Mouse (Mus musculus) frontal cortex, adult (tissue): ENCODE data around the gene Hid1.
A peak's percentile ranks its signal among the peaks of the same experiment; 100 is the strongest.

Source experiments
- ATAC-seq: cut with Nextera tagmentation; 2 replicates; pipeline ENCODE4 v1.9.2; 2017; ENCODE audit warnings: mild to moderate bottlenecking, moderate library complexity, mixed read lengths; ENCODE audit not compliant: low TSS enrichment

Hid1 gene

DNA sequence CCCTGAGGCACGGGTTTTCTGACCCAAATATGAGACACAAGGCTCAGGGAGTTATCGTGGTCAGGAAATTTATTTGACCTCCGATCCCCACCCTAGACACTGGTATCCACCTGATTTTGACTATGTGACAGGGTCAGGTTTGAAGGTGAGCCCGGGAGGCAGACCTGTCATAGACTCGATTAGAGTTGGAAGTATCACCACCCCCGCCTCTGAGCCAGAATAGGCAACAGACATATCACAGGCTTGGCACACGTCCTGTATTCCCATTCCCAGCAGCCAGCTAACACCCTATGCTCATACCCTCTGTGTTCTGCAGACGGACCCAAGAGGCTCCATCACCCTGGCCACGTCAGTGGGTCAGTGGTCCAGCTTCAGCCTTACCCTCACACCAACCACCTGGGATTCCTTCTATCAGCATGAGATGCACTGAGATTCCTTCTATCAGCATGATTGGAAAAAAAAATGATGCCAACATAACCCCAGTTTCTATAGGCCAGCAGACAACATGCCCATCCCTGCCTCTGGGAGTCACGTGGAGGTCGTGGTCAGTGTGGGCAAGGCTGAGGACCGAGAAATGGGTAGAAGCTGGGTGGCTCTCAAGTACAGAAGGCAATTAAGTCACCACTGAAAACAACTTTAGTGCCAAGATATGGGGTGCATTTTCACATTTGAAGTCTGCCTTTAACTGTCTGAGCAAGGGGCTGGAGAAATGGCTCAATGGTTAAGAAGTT is 7.3 kb upstream of the Hid1 start:
- ATAC-seq: peak; percentile 66; the same call in 1 of the 2 replicates

DNA sequence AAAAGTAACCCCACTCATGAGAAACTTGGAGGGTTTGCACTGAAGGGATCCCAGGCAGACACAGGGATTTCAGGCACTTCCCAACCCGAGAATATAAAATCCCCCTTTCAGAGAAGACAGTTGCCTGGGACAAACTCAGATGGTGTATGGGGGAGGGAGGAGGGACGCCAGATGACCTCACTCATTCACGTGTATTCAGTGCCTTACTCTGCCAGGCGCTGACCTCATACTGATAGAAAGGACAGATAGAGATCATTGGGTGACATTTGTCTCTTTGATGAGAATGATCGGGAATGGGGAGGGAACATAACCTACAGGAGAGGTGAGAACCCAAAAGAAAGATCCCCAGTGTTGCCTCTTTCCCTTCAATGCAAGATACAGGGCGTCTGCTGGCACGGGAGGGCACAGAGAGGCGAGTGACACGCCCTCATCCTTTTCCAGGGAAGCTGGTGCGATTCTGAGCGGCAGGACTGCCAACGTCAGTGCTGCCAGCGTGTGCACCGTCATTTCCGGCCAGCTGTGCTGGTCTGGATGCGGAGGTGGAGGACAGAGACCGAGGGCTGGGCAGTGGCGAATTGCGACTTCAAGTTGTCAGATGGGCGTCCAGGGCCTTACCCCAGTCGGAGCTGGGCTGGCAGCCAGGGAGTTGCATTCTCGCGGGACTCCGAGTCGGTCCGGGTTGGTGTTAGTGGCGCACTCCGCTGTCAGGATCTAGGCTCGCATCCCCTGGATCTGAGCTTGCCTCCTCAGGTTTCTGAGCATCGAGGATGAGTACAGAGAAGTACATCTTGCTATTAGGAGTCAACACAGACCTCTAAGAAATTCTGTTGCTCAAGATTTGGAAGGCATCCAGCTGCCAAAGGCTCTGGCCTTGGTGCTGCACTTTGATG is 6.5 kb upstream of the Hid1 start:
- peak; percentile 72 for ATAC-seq

DNA sequence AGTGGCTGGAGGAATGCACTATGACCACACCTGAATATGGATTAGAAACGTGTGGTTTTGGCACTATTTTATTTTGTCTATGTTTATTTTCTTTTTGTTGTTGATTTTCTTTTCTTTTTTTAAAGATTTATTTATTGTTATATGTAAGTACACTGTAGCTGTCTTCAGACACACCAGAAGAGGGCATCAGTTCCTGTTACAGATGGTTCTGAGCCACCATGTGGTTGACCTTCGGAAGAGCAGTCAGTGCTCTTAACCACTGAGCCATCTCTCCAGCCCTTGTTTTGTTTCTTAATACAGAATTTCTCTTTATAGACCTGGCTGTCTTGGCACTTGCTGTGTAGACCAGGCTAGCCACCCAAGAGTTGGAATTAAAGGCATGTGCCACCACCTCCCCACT is 5.2 kb upstream of the Hid1 start:
- no peak for ATAC-seq

DNA sequence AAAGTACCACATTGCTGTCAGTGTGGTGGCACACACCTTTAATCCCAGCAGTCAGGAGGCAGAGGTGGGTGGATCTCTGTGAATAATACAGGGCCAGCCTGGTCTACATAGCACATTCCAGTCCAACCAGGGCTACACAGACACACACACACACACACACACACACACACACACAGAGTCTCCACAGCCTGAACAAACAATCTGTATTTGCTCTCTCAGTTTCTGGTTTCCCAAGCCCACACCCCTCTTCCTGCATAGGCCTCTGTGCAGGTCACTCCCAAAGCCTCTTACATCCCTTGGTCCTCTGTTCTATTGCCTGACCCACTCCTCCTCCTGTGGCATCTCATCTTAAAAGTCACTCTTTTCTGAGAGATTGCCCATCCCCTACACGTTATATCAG is 4.5 kb upstream of the Hid1 start:
- no peak for ATAC-seq

DNA sequence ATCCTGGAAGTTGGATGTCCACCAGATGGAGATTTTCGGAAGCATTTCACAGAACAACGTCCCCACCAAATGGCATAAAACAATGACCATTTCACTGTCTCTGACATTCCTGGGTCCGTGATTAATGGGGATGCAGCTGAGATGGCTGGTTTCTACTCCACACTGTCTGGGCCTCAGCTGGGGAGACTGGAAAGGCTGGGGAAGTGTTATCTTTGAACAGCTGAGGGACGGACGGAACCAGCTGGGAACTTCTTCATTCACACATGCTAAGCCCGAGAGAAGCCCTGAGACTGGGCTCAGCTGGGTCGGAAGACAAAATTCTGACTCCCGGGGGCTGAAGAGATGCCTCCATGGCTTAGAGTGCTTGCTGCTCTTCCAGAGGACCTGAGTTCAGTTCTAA is 3.8 kb upstream of the Hid1 start:
- ATAC-seq: no peak

DNA sequence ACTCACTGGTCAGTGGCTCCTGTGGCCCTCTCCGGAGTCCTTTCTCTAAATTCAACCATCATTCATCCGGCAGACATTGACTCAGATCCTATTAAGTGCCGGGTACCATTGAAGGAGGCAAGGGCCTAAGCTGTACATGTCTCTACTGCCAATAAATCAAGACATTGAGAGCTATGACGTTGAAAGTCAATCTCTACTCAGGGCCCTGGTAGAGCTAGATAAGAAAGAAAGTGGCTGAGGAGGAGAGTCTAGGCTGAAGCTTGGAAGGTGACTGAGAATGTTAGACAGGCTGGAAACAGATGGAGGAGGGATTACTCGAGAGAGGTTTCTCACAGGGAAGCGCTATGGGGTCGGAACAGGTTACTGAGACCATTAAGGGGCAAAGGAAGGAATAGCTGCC is 2.8 kb upstream of the Hid1 start:
- no peak for ATAC-seq

DNA sequence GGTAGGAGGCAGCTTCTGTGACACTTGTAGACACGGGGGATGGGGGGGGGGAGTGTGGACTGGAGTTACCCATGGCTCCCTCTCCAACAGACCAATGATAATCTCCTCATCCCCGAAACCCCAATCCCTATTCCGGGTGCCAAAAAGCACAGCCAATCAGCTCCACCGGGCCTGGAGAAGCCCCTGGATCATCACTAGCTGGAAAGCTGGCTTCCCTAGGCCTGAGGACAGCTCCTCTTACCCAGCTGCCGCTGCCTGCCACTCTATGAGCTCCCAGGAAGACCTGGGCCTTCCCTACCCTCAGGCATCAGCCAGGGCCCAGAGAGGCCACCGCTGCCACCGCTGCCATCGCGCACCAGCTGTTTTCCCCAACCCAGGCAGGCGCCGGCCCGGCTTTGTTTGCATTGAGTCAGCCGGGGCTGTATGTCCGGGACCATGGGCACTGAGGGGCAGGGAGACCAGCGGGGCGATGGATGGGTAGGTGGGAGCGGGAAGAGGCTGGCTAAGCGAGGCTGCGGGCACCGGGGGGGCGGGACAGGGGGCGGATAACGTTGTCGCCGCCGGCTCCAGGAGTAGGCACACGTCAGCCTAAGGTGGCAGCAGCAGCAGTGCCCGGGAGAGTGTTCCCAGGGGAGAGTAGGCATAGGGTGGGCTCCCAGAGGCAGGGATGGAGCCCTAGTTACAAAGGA is 706 bp downstream of the Hid1 start:
- peak; percentile 68 for ATAC-seq

DNA sequence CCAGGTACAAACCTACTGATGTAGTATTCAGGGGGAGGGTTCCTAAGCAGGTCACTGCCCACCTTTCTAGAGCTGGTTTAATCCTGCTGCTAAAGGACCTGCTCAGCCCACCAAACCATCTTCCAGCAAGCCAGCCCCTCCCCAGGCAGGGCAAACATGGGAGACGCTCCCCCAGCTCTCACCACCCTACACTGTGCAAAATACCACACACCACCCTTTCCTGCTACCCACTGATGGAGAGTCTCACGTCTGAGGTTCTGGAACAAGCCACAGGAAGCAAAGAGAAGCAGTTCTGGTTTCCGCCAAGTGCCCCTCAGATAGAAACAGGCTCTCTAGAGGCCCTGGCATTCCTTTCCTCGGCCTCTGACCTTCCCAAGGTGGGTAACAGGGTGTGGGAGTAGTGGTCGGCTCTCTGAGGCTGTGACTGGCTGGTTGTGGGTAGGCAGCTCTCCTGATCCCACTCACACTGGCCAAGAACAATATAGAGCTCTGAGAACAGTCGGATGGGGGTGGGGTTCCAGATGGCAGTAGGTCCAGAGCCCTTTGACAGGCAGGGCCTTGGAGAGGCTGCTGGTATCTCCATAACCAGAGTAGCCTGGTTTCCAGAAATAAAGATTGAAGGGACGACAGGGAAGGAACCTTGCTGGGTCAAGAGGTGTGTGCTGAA is 1.4 kb downstream of the Hid1 start:
- no peak for ATAC-seq

DNA sequence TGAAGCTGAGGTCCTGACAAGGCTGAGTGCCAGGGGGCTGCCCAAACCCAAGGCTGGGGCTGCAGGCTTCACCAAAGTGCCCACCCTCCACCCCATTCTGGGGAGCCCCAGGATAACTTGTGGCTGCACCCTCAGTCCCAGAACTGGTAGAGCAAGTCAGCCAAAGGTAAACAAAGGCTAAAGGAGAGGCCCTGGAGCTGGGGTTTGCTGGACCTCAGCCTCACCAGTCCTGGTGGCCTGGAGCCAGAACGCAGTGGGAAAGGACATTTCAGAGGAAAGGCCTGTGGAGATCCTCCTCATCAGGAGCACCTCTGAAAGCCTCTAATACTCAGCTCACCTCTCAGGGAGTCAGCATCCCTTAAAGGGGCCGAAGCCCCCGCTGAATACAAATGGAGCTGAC is 3.4 kb downstream of the Hid1 start:
- no peak for ATAC-seq

DNA sequence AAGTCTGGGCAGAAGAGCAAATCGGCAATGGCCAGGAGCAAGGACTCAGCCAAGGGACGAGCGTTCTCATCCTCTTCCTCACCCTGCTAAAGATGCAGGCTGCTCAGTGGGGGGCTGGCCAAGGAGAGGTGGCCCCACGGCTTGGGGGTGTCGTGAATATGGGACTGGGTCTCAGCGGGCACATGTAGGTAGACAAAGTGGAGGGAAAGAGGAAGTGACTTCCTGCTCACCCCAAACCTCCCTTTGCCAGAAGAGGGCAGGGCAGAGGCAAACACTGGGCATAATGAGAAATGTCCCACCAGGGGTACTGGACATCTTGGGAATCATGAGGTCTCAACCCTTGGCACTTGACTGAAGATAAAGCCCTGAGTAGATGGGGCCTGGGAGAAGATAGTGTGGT is 7.8 kb downstream of the Hid1 start:
- ATAC-seq: no peak

DNA sequence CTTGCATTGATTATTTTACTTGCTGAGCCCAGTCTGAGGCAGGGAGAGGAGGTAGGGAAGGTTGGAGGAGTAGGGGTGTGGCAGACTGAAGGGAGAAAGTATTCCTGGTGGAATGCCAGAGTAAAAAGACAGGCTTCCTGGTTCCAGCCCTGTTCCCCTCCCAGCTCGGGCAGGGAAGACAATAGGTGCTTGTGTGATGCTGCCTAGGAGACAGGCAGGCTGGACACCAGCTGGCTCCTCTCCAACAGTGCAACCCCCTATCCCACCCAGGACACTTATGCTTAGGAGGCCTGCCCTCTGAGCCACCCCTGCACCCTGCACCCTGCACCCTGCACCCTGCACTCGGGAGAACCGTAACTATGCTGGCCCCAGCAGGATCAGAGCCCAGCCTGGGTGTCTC is 8.3 kb downstream of the Hid1 start:
- peak; percentile 31; the same call in 1 of the 2 replicates for ATAC-seq

DNA sequence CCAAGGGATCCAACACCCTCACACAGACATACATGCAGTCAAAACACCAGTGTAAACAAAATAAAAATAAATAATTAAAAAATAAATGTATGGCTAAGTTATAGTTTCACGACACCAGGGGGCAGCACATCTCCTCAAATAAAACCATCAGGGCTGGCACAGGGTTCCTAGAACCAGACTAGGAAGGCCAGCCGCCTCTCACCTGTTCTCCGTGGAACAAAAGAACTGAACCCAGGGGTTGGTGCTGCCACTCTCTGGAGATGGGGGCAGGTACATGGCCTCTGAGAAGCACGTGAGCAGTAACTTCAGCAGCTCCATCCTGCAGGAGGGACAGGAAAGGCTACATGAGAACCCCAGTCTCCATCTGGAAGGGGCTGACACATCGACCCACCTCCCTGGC is 9.1 kb downstream of the Hid1 start:
- peak; percentile 25; the same call in 1 of the 2 replicates for ATAC-seq

DNA sequence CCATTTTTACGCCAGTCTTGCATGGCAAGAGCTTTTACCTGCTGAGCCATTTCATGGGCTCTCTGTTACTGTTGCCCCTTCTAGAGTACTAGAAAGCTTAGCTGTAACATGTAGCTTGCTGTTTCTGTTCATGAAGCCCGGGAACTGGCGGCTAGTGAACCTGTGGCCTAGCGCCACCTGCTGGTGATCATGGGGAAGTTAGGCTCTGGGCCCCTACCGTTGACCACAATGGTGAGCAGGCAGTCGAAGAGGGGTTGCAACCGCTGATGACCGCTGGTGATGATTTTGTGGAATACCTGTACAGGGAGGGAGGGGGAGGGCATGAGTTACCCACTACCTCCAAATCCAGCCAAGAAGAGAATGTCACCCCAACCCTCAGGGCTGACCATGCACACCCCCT is 13.4 kb downstream of the Hid1 start:
- ATAC-seq: peak; percentile 71; the same call in 1 of the 2 replicates

DNA sequence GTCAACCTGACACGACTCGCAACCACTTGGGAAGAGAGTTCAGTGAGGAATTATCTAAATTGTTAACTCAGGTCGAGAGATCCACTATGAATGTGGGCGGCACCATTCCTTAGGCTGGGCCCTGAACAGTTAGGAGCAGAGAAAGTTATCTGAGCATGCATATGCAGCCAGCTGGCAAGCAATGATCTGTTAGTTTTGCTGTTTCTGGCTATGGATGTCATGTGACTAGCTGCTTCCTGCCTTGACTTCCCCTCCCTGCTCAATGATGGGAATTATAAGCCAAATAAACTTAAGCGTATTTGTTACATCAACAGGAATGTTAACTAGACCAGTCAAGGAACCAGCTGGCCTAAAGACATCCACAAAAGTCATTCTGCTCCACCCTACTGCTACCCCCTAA is 14.2 kb downstream of the Hid1 start:
- no peak for ATAC-seq

DNA sequence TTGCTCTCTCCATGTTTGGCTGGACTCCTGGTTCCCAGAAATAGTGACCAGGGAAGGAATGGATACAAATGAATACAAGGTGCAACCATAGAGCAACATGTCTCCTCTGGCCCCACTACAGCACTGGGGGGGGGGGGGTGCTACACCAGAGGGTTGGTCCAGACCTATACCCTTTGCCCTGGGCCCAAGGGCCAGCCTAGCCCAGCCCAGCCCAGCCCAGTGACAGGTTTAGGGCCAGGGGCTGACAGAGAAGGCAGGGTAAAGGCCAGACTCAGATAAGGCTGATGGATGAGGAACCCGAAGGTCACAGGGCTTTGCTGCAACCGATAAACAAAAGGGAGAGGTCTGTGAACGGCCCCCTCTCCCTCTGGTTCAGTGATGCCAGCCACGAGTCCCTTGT is 17.6 kb downstream of the Hid1 start:
- ATAC-seq: no peak

DNA sequence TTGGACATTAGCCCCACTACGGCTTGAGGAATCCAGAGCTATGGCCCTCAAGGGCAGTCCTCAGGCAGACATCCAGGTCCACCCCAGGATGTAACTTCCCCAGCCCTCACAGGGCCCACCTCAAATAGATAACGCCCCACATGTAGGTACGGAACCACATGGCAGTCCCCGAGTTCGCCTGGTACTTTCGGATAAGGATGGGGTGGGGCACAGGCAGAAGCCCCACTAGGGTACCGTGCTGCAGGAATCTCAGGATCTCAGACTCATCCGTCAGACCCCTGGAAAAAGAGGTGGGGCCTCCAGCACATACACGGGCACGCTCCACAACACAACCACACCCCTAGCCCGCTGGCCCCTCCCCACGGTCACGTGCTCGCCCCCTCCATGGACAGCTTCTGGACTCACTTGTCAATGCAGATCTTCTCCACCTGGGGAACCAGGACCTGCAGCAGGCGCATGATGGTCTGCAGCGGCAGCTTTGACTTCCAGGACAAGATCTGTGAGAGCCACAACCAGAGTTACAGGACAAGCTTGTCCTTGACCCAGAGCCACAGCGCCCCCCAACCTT is 18.8 kb downstream of the Hid1 start:
- no peak for ATAC-seq

DNA sequence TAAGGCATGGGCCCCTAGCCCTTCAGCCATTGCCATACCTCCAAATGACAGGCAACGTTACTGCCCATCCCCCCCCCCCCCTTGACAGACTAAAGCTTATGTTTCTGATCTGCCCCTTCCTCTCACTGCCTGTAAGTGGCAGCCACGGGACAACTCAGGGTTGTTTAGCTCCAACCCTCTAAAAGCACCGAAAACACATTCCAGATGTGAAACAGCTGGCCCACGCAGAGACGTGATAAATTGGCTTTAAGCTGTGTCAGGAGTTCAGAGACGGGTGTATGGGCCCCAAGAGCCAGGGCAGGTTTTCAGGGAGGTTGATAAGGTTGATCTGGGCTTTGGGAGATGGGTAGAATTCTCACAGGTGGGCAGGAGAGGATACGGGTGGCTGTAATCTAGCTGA is 22.0 kb downstream of the Hid1 start:
- ATAC-seq: no peak

DNA sequence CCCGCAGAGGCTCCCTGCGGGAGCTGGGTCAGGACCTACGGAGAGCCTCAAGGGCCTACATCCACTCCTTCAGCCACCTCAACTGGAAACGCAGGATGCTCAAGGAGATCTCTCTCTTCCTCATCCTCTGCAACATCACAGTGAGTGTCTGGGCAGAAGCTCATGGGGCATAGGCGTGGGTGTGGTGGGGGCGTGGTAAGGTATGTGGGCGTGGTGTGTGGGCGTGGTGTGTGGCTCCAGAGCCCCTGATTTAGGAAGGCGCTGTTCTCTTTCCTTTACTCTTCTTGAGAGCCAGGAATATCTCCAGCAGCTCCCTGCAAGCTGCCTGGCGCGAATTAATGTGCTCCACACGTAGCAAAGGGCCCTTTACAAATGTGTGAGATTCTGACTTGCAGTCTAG is 22.6 kb downstream of the Hid1 start:
- peak; percentile 28; the same call in 1 of the 2 replicates for ATAC-seq

DNA sequence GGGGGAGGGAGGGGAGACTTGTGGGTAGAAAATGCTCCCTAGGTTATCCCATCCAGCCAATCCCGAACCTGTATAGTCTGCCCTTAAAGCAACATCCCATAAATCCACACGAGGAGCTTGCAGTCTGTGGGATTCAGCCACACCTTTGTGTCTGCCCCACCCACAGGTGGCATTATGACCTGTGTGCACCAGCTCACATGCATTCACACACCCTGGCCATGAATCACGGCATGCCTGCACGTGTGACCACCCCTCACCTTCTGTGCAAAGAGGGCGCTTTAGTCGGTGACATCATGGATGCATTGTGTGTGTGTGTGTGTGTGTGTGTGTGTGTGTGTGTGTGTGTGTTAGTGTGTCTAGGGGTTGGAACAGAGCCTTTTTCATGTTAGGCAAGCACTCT is 25.7 kb downstream of the Hid1 start:
- no peak for ATAC-seq

DNA sequence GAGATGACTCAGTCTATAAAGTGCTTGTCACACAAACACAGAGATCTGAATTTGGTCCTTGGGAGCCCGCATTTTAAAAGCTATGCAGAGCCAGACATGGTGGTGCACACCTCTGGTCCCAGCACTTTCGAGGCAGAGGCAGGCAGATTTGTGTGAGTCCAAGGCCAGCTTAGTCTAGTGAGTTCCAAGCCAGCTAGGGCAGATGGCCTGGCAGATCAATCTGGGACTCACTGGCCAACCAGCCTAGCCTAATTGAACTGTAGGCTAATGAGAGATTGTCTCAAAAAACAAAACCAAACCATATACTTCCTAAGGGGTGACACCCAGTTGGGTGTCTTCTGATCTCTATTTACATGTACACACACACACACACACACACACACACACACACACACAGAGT is 26.3 kb downstream of the Hid1 start:
- ATAC-seq: no peak

DNA sequence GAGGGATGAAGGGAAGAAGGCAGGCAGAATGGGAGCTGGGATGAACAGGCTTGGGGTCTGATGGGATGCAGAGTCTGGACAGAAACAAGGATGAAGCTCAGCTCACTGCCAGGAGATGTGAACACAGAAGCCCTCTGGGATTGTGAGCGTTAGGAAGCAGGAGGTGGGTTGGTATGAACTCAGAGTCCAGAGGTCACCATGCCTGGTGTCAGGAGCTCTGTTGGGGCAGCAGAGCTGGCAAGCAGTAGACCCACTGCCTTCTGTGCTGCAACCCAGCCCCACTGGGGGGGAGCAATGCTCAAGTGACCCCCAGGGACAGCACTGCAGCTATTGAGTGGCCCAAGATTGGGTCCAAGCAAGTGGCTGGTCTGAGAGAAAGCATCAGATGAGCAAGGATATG is 29.7 kb downstream of the Hid1 start:
- no peak for ATAC-seq

DNA sequence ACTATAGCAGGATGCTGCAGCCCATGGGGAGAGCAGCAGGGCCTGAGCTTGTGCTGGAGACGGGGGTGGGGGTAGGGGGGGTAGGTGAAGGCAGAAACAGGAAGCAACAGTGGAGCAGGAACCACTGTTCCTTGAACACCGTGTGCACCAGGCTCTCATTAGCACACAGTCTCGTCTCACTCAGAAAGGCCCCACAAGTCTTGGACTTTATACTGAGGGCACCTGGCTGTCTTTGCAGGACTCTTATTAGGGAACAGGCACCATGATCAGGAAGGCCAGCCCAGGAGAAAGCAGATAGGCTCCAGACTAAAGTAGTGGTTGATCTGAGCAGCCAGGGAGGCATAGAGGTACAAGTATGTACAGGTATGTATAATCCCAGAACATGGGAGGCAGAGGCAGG is 30.2 kb downstream of the Hid1 start:
- no peak for ATAC-seq
